Mouse (Mus musculus) ES-Bruce4 (cell line): Measurements from ENCODE around the gene Otof.

Experiments
- CTCF ChIP-seq: IDR thresholded peaks from one replicate; pipeline ENCODE4 v1.8.1; 2011; ENCODE audit warnings: low read depth, low read length
- EP300 ChIP-seq: IDR thresholded peaks from 2 replicates; pipeline ENCODE4 v1.6.1; 2011; ENCODE audit warnings: low read depth, low read length; ENCODE audit not compliant: insufficient read depth
- POLR2A ChIP-seq: IDR thresholded peaks from one replicate; pipeline ENCODE4 v1.8.1; 2011; ENCODE audit warnings: low read length; ENCODE audit not compliant: insufficient read depth

- no peak for TF ChIP-seq CTCF
- no peak for TF ChIP-seq EP300
- TF ChIP-seq POLR2A = no peak
These were observed 94.3 kb downstream of the Otof start for GRCm38 (mm10) chr5:30367405-30367804.
